Mouse (Mus musculus) megakaryocyte, embryonic 14.5 days (primary cell): ENCODE data around the gene Rps6kl1. TPM values are rescaled to one million over a fixed set of nuclear protein-coding genes. Genes with fewer than 3 reads are reported as not detected.
A peak's percentile ranks its signal among the peaks of the same experiment; 100 is the strongest.

Source experiments
- H3K27me3 ChIP-seq: replicated peaks from 2 replicates; pipeline ENCODE3; 2012; ENCODE audit warnings: inconsistent platforms
- H3K36me3 ChIP-seq: replicated peaks from 2 replicates; pipeline ENCODE3; 2012; ENCODE audit warnings: low read length, inconsistent platforms, mixed read lengths
- H3K4me1 ChIP-seq: 2 replicates; pipeline ENCODE4 v1.6.1; 2012; ENCODE audit warnings: inconsistent platforms
- H3K4me3 ChIP-seq: replicated peaks from 2 replicates; pipeline ENCODE3; 2012; ENCODE audit warnings: moderate library complexity, mild to moderate bottlenecking, inconsistent platforms
- H3K9me3 ChIP-seq: 2 replicates; pipeline ENCODE4 v1.6.1; 2012; ENCODE audit warnings: inconsistent platforms
- FLI1 ChIP-seq: IDR thresholded peaks from 2 replicates; pipeline ENCODE4 v1.6.1; 2012; ENCODE audit warnings: low read length, inconsistent platforms, mixed read lengths
- GATA1 ChIP-seq: IDR thresholded peaks from 3 replicates; pipeline ENCODE4 v1.6.1; 2012; ENCODE audit warnings: mixed read lengths, low read length, inconsistent platforms, borderline replicate concordance
- polyA plus RNA-seq: library from polyadenylated mRNA; stranded (reverse); fragments of >175 nt; gene quantifications from 2 replicates; pipeline ENCODE4 v1.2.3, GENCODE M21; 2012; ENCODE audit warnings: low replicate concordance; ENCODE audit not compliant: insufficient read depth

The Rps6kl1 gene
- polyA plus RNA-seq, 1 experiment: 0.68 TPM

- H3K36me3 ChIP-seq: no peaks in the 10 kb centered on the region
- peaks cover 97% of the 10 kb centered on the region for H3K27me3 ChIP-seq
- TF ChIP-seq GATA1 (no peak), FLI1 (no peak)
- H3K9me3 ChIP-seq: no peaks in the 10 kb centered on the region
- peaks cover 27% of the 10 kb centered on the region for H3K4me1 ChIP-seq
- H3K4me3 ChIP-seq: peak overlapping the region; percentile 89
Measured at GRCm38 (mm10) chr12:85176846-85177523, 25.9 kb upstream of the Rps6kl1 start.

DNA sequence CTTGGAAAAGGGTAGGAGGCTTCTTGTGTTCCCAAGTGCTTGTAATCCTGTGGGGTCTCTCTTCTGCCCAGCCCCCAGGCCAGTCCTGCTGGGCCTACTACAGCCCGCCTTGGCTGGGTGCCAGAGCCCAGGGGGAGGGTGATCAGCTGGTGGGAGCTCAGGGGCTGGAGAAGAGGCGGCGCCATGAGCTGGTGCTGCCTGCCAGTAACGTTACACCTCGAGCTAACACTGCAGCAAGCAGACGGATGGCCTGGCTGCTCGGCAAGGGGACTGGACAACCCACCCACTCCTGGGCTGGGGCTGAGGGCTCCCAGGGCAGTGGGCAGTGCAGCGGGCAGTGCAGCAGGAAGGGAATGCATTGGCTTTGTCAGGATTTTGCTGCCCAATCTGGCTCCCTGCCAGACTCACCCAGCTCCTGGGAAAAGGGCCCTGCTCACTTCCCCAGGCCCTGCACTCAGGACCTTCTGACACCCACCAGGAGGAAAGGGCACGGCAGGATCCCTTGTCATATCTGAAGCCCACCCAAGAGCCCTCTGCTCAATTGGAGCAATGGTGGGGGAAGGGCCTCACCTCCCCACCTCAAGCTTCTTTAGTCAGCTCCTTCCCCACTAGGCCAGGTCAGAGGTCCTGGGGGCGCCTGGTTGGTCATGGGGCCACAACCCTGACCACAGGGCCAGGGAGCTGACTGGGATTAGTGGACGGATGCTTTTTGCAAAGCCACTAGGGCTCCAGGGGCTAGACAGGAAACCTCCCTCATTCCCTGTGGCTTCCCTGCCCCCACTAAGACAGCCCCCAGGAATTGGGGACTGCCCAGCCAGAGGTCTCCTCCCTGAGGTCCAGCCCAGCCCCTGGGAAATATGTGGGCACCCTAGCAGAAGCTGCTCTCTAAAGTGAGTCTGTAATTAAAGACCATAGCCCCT, 25.1 kb upstream of the Rps6kl1 start:
- Histone ChIP-seq H3K9me3 (no peaks in the 10 kb centered on the region), H3K27me3 (peaks cover 97% of the 10 kb centered on the region), H3K4me3 (no peak overlapping the region), H3K4me1 (peaks cover 25% of the 10 kb centered on the region), H3K36me3 (no peaks in the 10 kb centered on the region)
- TF ChIP-seq FLI1 (no peak), GATA1 (no peak)

DNA sequence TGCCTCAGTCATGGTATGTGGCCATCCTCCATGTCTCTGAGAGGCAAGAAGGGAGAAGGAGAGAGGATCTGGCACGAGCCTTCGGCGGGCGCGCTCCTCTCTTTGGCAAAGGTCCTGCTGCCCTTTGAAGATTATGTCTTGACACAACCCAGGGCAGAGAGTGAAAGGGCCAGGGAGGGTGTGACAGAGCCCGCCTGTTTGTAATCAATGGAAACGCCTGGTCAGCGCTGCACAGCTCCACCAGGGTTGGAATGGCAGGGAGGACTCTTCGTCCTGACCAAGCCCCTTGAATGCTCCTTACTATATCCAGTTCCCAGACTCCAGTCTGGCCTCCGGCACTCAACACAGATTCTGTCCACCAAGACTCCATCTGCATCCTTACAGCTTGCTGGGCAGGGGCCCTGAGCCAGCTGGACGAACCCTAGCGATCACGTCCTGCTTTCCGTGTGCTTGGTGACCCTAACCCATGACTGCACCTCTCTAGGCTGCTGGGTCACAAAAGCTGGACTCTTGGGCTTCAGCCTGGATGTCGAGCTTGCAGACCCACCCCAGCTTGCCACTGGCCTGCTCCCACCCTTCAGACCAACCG, 24.1 kb upstream of the Rps6kl1 start:
- Histone ChIP-seq H3K4me1 (peaks cover 29% of the 10 kb centered on the region), H3K36me3 (no peaks in the 10 kb centered on the region), H3K4me3 (no peak overlapping the region)

DNA sequence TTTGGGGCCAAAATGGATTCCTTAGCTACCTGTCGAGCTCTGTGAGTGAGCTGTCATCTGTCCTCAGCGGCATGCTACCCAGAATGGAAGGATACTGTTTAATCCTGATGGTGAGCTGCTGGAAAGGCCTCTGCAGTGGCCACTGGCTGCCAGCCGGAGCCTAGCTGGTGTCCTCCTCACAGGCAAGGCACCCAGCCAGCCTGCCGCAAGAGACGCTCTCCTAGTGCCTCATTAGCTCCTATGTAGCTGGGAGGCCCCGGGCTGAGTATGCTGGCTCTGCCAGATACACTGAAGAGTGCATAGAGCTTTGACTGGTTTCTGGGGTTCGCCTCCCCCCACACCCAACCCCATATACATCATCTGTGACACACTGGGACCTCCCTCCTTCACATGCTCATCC, 23.0 kb upstream of the Rps6kl1 start:
- peaks cover 38% of the 10 kb centered on the region for H3K4me1 ChIP-seq
- no peaks in the 10 kb centered on the region for H3K9me3 ChIP-seq
- H3K4me3 ChIP-seq: no peak overlapping the region
- H3K36me3 ChIP-seq: no peaks in the 10 kb centered on the region
- peaks cover 95% of the 10 kb centered on the region for H3K27me3 ChIP-seq
- TF ChIP-seq GATA1: no peak
- no peak for TF ChIP-seq FLI1

More for the DNA sequence above, 24.1 kb upstream of the Rps6kl1 start:
- H3K9me3 ChIP-seq: no peaks in the 10 kb centered on the region
- peaks cover 97% of the 10 kb centered on the region for H3K27me3 ChIP-seq
- no peak for TF ChIP-seq FLI1
- no peak for TF ChIP-seq GATA1

DNA sequence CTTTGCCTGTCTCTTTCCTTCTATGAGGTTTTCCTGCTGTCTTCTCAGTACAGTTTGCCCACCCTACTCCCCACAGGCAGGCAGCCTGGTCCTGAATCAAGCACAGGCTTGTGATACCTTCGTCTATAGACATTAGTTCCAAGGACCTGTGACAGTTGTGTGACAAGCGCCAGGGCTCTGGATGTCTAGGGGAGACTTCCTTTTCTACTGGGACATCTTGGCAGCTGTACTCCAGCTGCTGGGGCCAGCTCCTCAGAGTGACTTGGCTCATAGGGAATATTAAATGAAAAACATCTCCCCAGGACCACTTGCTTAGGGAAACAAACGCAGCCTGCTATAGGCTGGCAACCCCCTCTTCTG, 19.9 kb upstream of the Rps6kl1 start:
- peaks cover 86% of the 10 kb centered on the region for H3K27me3 ChIP-seq
- peaks cover 15% of the 10 kb centered on the region for H3K4me1 ChIP-seq
- no peaks in the 10 kb centered on the region for H3K36me3 ChIP-seq

DNA sequence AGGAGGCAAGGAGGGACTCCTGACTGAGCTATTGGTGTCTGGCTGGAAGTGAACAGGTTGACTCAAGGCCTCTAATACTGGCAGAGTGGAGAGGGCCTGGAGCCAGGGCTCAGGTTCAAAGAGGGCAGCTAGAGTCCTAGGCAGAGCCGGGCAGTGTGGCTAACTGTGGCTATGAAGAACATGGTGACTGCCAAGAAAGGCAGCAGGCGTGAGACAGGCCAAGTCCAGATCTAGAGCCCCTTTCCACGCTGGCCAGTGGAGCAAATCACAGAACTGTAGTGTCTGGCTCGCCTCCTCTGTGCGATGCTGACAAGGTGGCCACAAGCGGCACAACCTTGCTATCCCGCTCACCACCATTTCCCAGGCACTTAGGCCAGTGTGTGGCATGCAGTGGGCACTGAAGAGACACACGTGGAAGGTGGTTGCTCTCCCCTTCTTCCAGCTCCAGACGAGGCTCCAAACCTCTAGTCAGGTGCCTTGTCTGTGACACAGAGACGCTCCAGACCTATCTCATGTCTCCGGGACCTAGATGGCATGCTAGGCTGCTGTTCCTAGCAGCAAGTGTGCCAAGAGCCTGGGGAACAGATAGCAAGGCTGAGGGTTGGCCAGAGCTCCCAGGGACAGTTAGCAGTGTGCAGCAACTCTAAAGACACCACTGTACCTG, 19.4 kb upstream of the Rps6kl1 start:
- no peaks in the 10 kb centered on the region for H3K9me3 ChIP-seq
- TF ChIP-seq GATA1: no peak
- no peak for TF ChIP-seq FLI1
- H3K4me1 ChIP-seq: peaks cover 14% of the 10 kb centered on the region
- H3K36me3 ChIP-seq: no peaks in the 10 kb centered on the region
- H3K4me3 ChIP-seq: no peak overlapping the region
- H3K27me3 ChIP-seq: peaks cover 83% of the 10 kb centered on the region

More for the DNA sequence above, 19.9 kb upstream of the Rps6kl1 start:
- Histone ChIP-seq H3K9me3 (no peaks in the 10 kb centered on the region), H3K4me3 (no peak overlapping the region)
- no peak for TF ChIP-seq FLI1
- no peak for TF ChIP-seq GATA1

- TF ChIP-seq FLI1: no peak
- no peak for TF ChIP-seq GATA1
- peaks cover 14% of the 10 kb centered on the region for H3K4me1 ChIP-seq
- peaks cover 80% of the 10 kb centered on the region for H3K27me3 ChIP-seq
- no peak overlapping the region for H3K4me3 ChIP-seq
- H3K9me3 ChIP-seq: no peaks in the 10 kb centered on the region
- no peaks in the 10 kb centered on the region for H3K36me3 ChIP-seq
Measured at GRCm38 (mm10) chr12:85169877-85170276, 18.8 kb upstream of the Rps6kl1 start.

DNA sequence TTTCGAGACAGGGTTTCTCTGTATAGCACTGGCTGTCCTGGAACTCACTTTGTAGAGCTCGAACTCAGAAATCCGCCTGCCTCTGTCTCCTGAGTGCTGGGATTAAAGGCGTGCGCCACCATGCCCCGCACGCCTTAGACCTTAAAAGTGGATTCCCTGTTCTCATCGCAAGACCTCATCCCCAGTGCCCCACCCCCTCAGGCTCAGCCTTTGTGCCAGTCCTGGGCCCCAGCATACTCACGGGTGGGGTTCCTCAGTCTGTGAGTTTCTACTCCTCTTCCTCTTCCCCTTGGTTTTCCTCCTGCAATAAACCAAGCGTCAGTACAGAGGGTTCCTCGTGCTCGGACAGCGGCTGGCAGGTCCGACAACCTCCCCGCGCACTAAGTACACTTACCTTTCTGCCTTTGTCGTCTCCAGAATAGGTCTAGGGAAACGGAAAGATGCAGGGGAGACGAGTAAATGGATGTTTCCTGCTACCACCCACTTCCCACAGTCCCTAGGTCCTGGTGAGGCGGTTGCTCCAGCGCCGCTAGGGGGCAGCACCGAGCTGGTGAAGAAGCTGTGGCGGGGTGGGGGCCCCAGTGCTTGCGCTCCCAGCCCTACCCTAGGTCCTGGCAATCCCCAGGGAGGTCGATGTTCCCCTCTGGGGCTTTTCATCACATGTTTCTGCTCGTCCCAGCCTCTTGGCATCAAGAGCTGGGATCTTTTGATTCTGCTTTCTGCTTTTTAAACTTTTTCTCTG, 18.2 kb upstream of the Rps6kl1 start:
- 0 out of 2 replicates have a peak, but pooled peaks cover 3% of the 10 kb centered on the region for H3K9me3 ChIP-seq
- peaks cover 79% of the 10 kb centered on the region for H3K27me3 ChIP-seq
- H3K4me3 ChIP-seq: peak overlapping the region; percentile 89
- H3K4me1 ChIP-seq: peaks cover 14% of the 10 kb centered on the region
- TF ChIP-seq GATA1 (no peak), FLI1 (no peak)
- no peaks in the 10 kb centered on the region for H3K36me3 ChIP-seq

- H3K36me3 ChIP-seq: no peaks in the 10 kb centered on the region
- TF ChIP-seq GATA1 (no peak), FLI1 (no peak)
- H3K9me3 ChIP-seq: peaks cover 17% of the 10 kb centered on the region
- no peak overlapping the region for H3K4me3 ChIP-seq
- H3K4me1 ChIP-seq: peaks cover 14% of the 10 kb centered on the region
- H3K27me3 ChIP-seq: peaks cover 53% of the 10 kb centered on the region
Measured at GRCm38 (mm10) chr12:85166631-85167030, 15.6 kb upstream of the Rps6kl1 start.
